Mouse (Mus musculus): Measurements from ENCODE around the gene Pcyt2.

Pcyt2 gene

GRCm38 (mm10) chr11:120617519-120618112, at the start of gene Pcyt2:
Pcyt2 (minus strand) TSS chr11:120617936.
- peak; percentile 88 to 91 for DNase-seq (ENCODE audit: low spot score in 2 of 2)

- DNase-seq (ENCODE audit: low spot score in 2 of 2), result no peak
These were observed 48.9 kb upstream of the Pcyt2 start for GRCm38 (mm10) chr11:120666617-120667016.

- no peak for DNase-seq (ENCODE audit: low spot score in 2 of 2)
These were observed 47.7 kb upstream of the Pcyt2 start for GRCm38 (mm10) chr11:120665406-120665805.

GRCm38 (mm10) chr11:120663714-120664113, 46.0 kb upstream of the Pcyt2 start:
- DNase-seq (ENCODE audit: low spot score in 2 of 2), result no peak

GRCm38 (mm10) chr11:120662759-120663158, 45.0 kb upstream of the Pcyt2 start:
- no peak for DNase-seq (ENCODE audit: low spot score in 2 of 2)

- no peak for DNase-seq (ENCODE audit: low spot score in 2 of 2)
These were observed 43.3 kb upstream of the Pcyt2 start, which contains the start of gene Notum for GRCm38 (mm10) chr11:120661076-120661460. Notum (minus strand) TSS chr11:120661175.

GRCm38 (mm10) chr11:120660301-120661075, 42.8 kb upstream of the Pcyt2 start:
- no peak for DNase-seq (ENCODE audit: low spot score in 2 of 2)

GRCm38 (mm10) chr11:120659509-120660300, 42.0 kb upstream of the Pcyt2 start:
- DNase-seq (ENCODE audit: low spot score in 2 of 2), result no peak

- peak; percentile 74 to 75 for DNase-seq (ENCODE audit: low spot score in 2 of 2)
These were observed 41.2 kb upstream of the Pcyt2 start for GRCm38 (mm10) chr11:120658876-120659410.

- no peak for DNase-seq (ENCODE audit: low spot score in 2 of 2)
These were observed 39.6 kb upstream of the Pcyt2 start for GRCm38 (mm10) chr11:120657301-120657700.

- DNase-seq (ENCODE audit: low spot score in 2 of 2), result no peak
These were observed 37.0 kb upstream of the Pcyt2 start for GRCm38 (mm10) chr11:120654741-120655140.

GRCm38 (mm10) chr11:120651872-120652271, 34.1 kb upstream of the Pcyt2 start:
- DNase-seq (ENCODE audit: low spot score in 2 of 2), result no peak

GRCm38 (mm10) chr11:120648001-120648476, 30.3 kb upstream of the Pcyt2 start, which contains the start of gene Myadml2:
Myadml2 (minus strand) TSS chr11:120648158.
- DNase-seq (ENCODE audit: low spot score in 2 of 2), result peak in 1 of 2 experiments; percentile 20

GRCm38 (mm10) chr11:120647047-120647830, 29.5 kb upstream of the Pcyt2 start:
- DNase-seq (ENCODE audit: low spot score in 2 of 2), result no peak

- peak; percentile 91 to 93 for DNase-seq (ENCODE audit: low spot score in 2 of 2)
These were observed 25.9 kb upstream of the Pcyt2 start, which contains the start of gene Pycr1 for GRCm38 (mm10) chr11:120643601-120643987. Pycr1 (minus strand) TSS chr11:120643769.

GRCm38 (mm10) chr11:120642939-120643600, 25.3 kb upstream of the Pcyt2 start:
- DNase-seq (ENCODE audit: low spot score in 2 of 2), result no peak

GRCm38 (mm10) chr11:120641869-120642268, 24.1 kb upstream of the Pcyt2 start:
- DNase-seq (ENCODE audit: low spot score in 2 of 2), result no peak

- DNase-seq (ENCODE audit: low spot score in 2 of 2), result no peak
These were observed 23.5 kb upstream of the Pcyt2 start for GRCm38 (mm10) chr11:120641255-120641654.

GRCm38 (mm10) chr11:120634810-120635209, 17.1 kb upstream of the Pcyt2 start:
- DNase-seq (ENCODE audit: low spot score in 2 of 2), result no peak

All from urinary bladder, postnatal 36 days (tissue).